Mouse (Mus musculus): ENCODE measurements around the gene Tubb2b. TPM values are rescaled to one million over a fixed set of nuclear protein-coding genes. Genes with fewer than 3 reads are reported as not detected.

The Tubb2b gene
- polyA plus RNA-seq, 1 experiment, result not detected

GRCm38 (mm10) chr13:34148181-34148580 lies 17.9 kb upstream of the Tubb2b start:
- H3K4me3 ChIP-seq (ENCODE audit: insufficient read depth, low read depth, low read length), result no peak overlapping the region
- H3K27ac ChIP-seq (ENCODE audit: insufficient read depth, low read depth, low read length), result peak overlapping the region; percentile 86
- 39% methylated on average over 3 of the region's 3 CpGs for WGBS
- H3K4me1 ChIP-seq (ENCODE audit: control insufficient read depth, insufficient read depth, low read length), result peaks cover 14% of the 10 kb centered on the region
- TF ChIP-seq POLR2A (IDR thresholded peaks at IDR 0.05; ENCODE audit: insufficient read depth, low read depth, low read length), result no peak
- no peak for TF ChIP-seq CTCF (IDR thresholded peaks at IDR 0.05; ENCODE audit: insufficient read depth, low read depth, low read length)

- no peak overlapping the region for H3K27ac ChIP-seq (ENCODE audit: insufficient read depth, low read depth, low read length)
- TF ChIP-seq POLR2A (IDR thresholded peaks at IDR 0.05; ENCODE audit: insufficient read depth, low read depth, low read length) (no peak), CTCF (IDR thresholded peaks at IDR 0.05; ENCODE audit: insufficient read depth, low read depth, low read length) (no peak)
- WGBS, result 53% methylated on average over 3 of the region's 3 CpGs
- H3K4me3 ChIP-seq (ENCODE audit: insufficient read depth, low read depth, low read length), result no peak overlapping the region
- peaks cover 14% of the 10 kb centered on the region for H3K4me1 ChIP-seq (ENCODE audit: control insufficient read depth, insufficient read depth, low read length)
Measured at GRCm38 (mm10) chr13:34146916-34147315, 16.6 kb upstream of the Tubb2b start.

GRCm38 (mm10) chr13:34143389-34143788 lies 13.1 kb upstream of the Tubb2b start:
- no peak for TF ChIP-seq CTCF (IDR thresholded peaks at IDR 0.05; ENCODE audit: insufficient read depth, low read depth, low read length)
- TF ChIP-seq POLR2A (IDR thresholded peaks at IDR 0.05; ENCODE audit: insufficient read depth, low read depth, low read length), result no peak
- H3K27ac ChIP-seq (ENCODE audit: insufficient read depth, low read depth, low read length), result no peak overlapping the region
- no peak overlapping the region for H3K4me3 ChIP-seq (ENCODE audit: insufficient read depth, low read depth, low read length)
- WGBS, result 28% methylated on average over 5 of the region's 5 CpGs
- H3K4me1 ChIP-seq (ENCODE audit: control insufficient read depth, insufficient read depth, low read length), result peaks cover 4% of the 10 kb centered on the region; the same call in 1 of the 2 replicates

GRCm38 (mm10) chr13:34136605-34137004 lies 6.3 kb upstream of the Tubb2b start:
- TF ChIP-seq CTCF (IDR thresholded peaks at IDR 0.05; ENCODE audit: insufficient read depth, low read depth, low read length) (no peak), POLR2A (IDR thresholded peaks at IDR 0.05; ENCODE audit: insufficient read depth, low read depth, low read length) (no peak)
- WGBS, result 30% methylated on average over 7 of the region's 7 CpGs
- Histone ChIP-seq H3K27ac (ENCODE audit: insufficient read depth, low read depth, low read length) (0 out of 2 replicates have a peak overlapping the region, but pooled peaks have one; percentile 23), H3K4me3 (ENCODE audit: insufficient read depth, low read depth, low read length) (no peak overlapping the region), H3K4me1 (ENCODE audit: control insufficient read depth, insufficient read depth, low read length) (peaks cover 19% of the 10 kb centered on the region)

GRCm38 (mm10) chr13:34134276-34134675 lies 4.0 kb upstream of the Tubb2b start:
- H3K4me1 ChIP-seq (ENCODE audit: control insufficient read depth, insufficient read depth, low read length), result peaks cover 24% of the 10 kb centered on the region
- WGBS, result 34% methylated on average over 7 of the region's 7 CpGs
- H3K4me3 ChIP-seq (ENCODE audit: insufficient read depth, low read depth, low read length), result no peak overlapping the region
- no peak for TF ChIP-seq CTCF (IDR thresholded peaks at IDR 0.05; ENCODE audit: insufficient read depth, low read depth, low read length)
- TF ChIP-seq POLR2A (IDR thresholded peaks at IDR 0.05; ENCODE audit: insufficient read depth, low read depth, low read length), result no peak
- H3K27ac ChIP-seq (ENCODE audit: insufficient read depth, low read depth, low read length), result 0 out of 2 replicates have a peak overlapping the region, but pooled peaks have one; percentile 94

GRCm38 (mm10) chr13:34133326-34134071 lies 3.2 kb upstream of the Tubb2b start:
- Histone ChIP-seq H3K27ac (ENCODE audit: insufficient read depth, low read depth, low read length) (peak overlapping the region; percentile 94), H3K4me3 (ENCODE audit: insufficient read depth, low read depth, low read length) (peak overlapping the region; percentile 43), H3K4me1 (ENCODE audit: control insufficient read depth, insufficient read depth, low read length) (peaks cover 24% of the 10 kb centered on the region)
- TF ChIP-seq CTCF (IDR thresholded peaks at IDR 0.05; ENCODE audit: insufficient read depth, low read depth, low read length), result no peak
- no peak for TF ChIP-seq POLR2A (IDR thresholded peaks at IDR 0.05; ENCODE audit: insufficient read depth, low read depth, low read length)
- WGBS, result 5% methylated on average over 15 of the region's 15 CpGs

GRCm38 (mm10) chr13:34132875-34133274 lies 2.6 kb upstream of the Tubb2b start:
- H3K4me1 ChIP-seq (ENCODE audit: control insufficient read depth, insufficient read depth, low read length), result peaks cover 27% of the 10 kb centered on the region
- TF ChIP-seq CTCF (IDR thresholded peaks at IDR 0.05; ENCODE audit: insufficient read depth, low read depth, low read length) (no peak), POLR2A (IDR thresholded peaks at IDR 0.05; ENCODE audit: insufficient read depth, low read depth, low read length) (no peak)
- peak overlapping the region; percentile 95 for H3K27ac ChIP-seq (ENCODE audit: insufficient read depth, low read depth, low read length)
- 16% methylated on average over 6 of the region's 6 CpGs for WGBS
- H3K4me3 ChIP-seq (ENCODE audit: insufficient read depth, low read depth, low read length), result no peak overlapping the region

GRCm38 (mm10) chr13:34132299-34132698 lies 2.0 kb upstream of the Tubb2b start:
- peaks cover 28% of the 10 kb centered on the region for H3K4me1 ChIP-seq (ENCODE audit: control insufficient read depth, insufficient read depth, low read length)

GRCm38 (mm10) chr13:34131708-34132060 lies 1.4 kb upstream of the Tubb2b start:
- 7% methylated on average over 10 of the region's 10 CpGs for WGBS
- H3K27ac ChIP-seq (ENCODE audit: insufficient read depth, low read depth, low read length), result peak overlapping the region; percentile 95
- no peak for TF ChIP-seq POLR2A (IDR thresholded peaks at IDR 0.05; ENCODE audit: insufficient read depth, low read depth, low read length)
- no peak for TF ChIP-seq CTCF (IDR thresholded peaks at IDR 0.05; ENCODE audit: insufficient read depth, low read depth, low read length)
- H3K4me3 ChIP-seq (ENCODE audit: insufficient read depth, low read depth, low read length), result peak overlapping the region; percentile 32
- peaks cover 27% of the 10 kb centered on the region for H3K4me1 ChIP-seq (ENCODE audit: control insufficient read depth, insufficient read depth, low read length)

More at GRCm38 (mm10) chr13:34132299-34132698, 2.0 kb upstream of the Tubb2b start:
- Histone ChIP-seq H3K4me3 (ENCODE audit: insufficient read depth, low read depth, low read length) (peak overlapping the region; percentile 9), H3K27ac (ENCODE audit: insufficient read depth, low read depth, low read length) (peak overlapping the region; percentile 95)
- WGBS, result 10% methylated on average over 15 of the region's 15 CpGs
- TF ChIP-seq POLR2A (IDR thresholded peaks at IDR 0.05; ENCODE audit: insufficient read depth, low read depth, low read length) (no peak), CTCF (IDR thresholded peaks at IDR 0.05; ENCODE audit: insufficient read depth, low read depth, low read length) (no peak)
